Mouse (Mus musculus) spleen, adult 2 months (tissue): Measurements from ENCODE around the gene Zbp1.

Experiments
- CTCF ChIP-seq: fragments of 200-500 bp; IDR thresholded peaks from 2 replicates; pipeline ENCODE4 v1.5.1; 2011; ENCODE audit warnings: mild to moderate bottlenecking, inconsistent platforms; ENCODE audit not compliant: insufficient read depth, insufficient read length, insufficient replicate concordance; ENCODE audit errors: extremely low read depth
- POLR2A ChIP-seq: fragments of 200-500 bp; IDR thresholded peaks from 2 replicates; pipeline ENCODE4 v1.6.1; 2011; ENCODE audit warnings: low read depth, low read length, inconsistent platforms

- TF ChIP-seq CTCF (no peak), POLR2A (no peak)
Observed at GRCm38 (mm10) chr2:173244108-173244507, 25.4 kb upstream of the Zbp1 start.
